Mouse (Mus musculus) cortical plate, adult 2 months (tissue): ENCODE results near the gene Olfr56.
"Not testable (repeated sequence)": the region's sequence is repeated elsewhere in the genome, so short reads cannot be mapped to it uniquely, and the experiment has no call there.

Experiments used
- CTCF ChIP-seq: fragments of 200-500 bp; IDR thresholded peaks from 2 replicates; pipeline ENCODE4 v1.5.1; 2011; ENCODE audit warnings: mild to moderate bottlenecking, control low read depth, low read length; ENCODE audit not compliant: insufficient read depth; ENCODE audit errors: extremely low read depth
- POLR2A ChIP-seq: fragments of 200-500 bp; IDR thresholded peaks from 2 replicates; pipeline ENCODE4 v1.6.1; 2011; ENCODE audit warnings: mild to moderate bottlenecking, low read length, control low read depth; ENCODE audit not compliant: insufficient read depth; ENCODE audit errors: extremely low read depth

GRCm38 (mm10) chr11:49060061-49060460 is 81.4 kb downstream of the Olfr56 start:
- not testable (repeated sequence) for TF ChIP-seq CTCF, POLR2A
